Mouse (Mus musculus) G1E (cell line): ENCODE results near the gene Srarp. TPM values are rescaled to one million over a fixed set of nuclear protein-coding genes. Genes with fewer than 3 reads are reported as not detected.
A peak's percentile ranks its signal among the peaks of the same experiment; 100 is the strongest.

Experiments used
- ATAC-seq: 2 replicates; pipeline ENCODE4 v1.8.0; 2016; ENCODE audit warnings: mild to moderate bottlenecking; ENCODE audit not compliant: insufficient number of reproducible peaks, poor library complexity, low FRiP score, severe bottlenecking; ENCODE audit errors: extremely low read depth
- DNase-seq: peaks from one replicate; pipeline ENCODE4 v3.0.0; 2012; ENCODE audit warnings: low spot score
- H3K27me3 ChIP-seq: 2 replicates; pipeline ENCODE4 v1.6.1; 2012; ENCODE audit warnings: mild to moderate bottlenecking, low read length, inconsistent platforms; ENCODE audit not compliant: insufficient read depth
- H3K36me3 ChIP-seq: replicated peaks from 2 replicates; pipeline ENCODE3; 2012; ENCODE audit warnings: mild to moderate bottlenecking, inconsistent platforms
- H3K4me1 ChIP-seq: 2 replicates; pipeline ENCODE4 v1.6.1; 2012; ENCODE audit warnings: low read depth, low read length, inconsistent platforms, mixed read lengths; ENCODE audit not compliant: insufficient read depth
- H3K4me3 ChIP-seq: 2 replicates; pipeline ENCODE4 v1.5.1; 2012; ENCODE audit warnings: low read depth, mild to moderate bottlenecking, inconsistent platforms, low read length, moderate library complexity, mixed read lengths
- H3K9me3 ChIP-seq: replicated peaks from 2 replicates; pipeline ENCODE4 v1.6.1; 2012; ENCODE audit warnings: inconsistent platforms
- CTCF ChIP-seq: IDR thresholded peaks from 2 replicates; pipeline ENCODE4 v1.5.1; 2012; ENCODE audit warnings: low read depth, low read length, inconsistent platforms, mixed read lengths
- GATA1 ChIP-seq: IDR thresholded peaks from 2 replicates; pipeline ENCODE4 v1.6.1; 2012; ENCODE audit warnings: borderline replicate concordance, low read length, inconsistent platforms, mixed read lengths
- GATA2 ChIP-seq: IDR thresholded peaks from 2 replicates; pipeline ENCODE4 v1.6.1; 2012; ENCODE audit warnings: low read depth, low read length, inconsistent platforms, borderline replicate concordance
- POLR2AphosphoS5 ChIP-seq: IDR thresholded peaks from 2 replicates; pipeline ENCODE4 v1.6.1; 2012; ENCODE audit warnings: low read depth, low read length, inconsistent platforms; ENCODE audit not compliant: insufficient replicate concordance
- TAL1 ChIP-seq: conservative IDR thresholded peaks from 2 replicates; pipeline ENCODE4 v1.6.1; 2012; ENCODE audit warnings: low read depth, low read length, inconsistent platforms, mixed read lengths
- polyA plus RNA-seq: library from polyadenylated mRNA; stranded (reverse); fragments of >175 nt; gene quantifications from 2 replicates; pipeline ENCODE4 v1.2.3, GENCODE M21; 2012
- total RNA-seq, 2 experiments: library from RNA; stranded (forward) in 1 of 2; stranded (reverse) in 1 of 2; fragments of 200-1000 nt in 1 of 2; fragments of >200 nt in 1 of 2; fragmentation: Nextera tagmentation in 1 of 2; gene quantifications; 2 replicates each; pipeline ENCODE4 v1.2.3; 2014 to 2017

Srarp gene
- total and polyA plus RNA-seq, 3 experiments = not detected

- H3K27me3 ChIP-seq = no peaks in the 10 kb centered on the region
- TF ChIP-seq GATA2 (no peak), CTCF (no peak), GATA1 (no peak), TAL1 (no peak), POLR2AphosphoS5 (no peak)
- H3K4me3 ChIP-seq = no peak overlapping the region; the same call in 1 of the 2 replicates
- DNase-seq (no peak), ATAC-seq (no peak)
- peaks cover 97% of the 10 kb centered on the region for H3K36me3 ChIP-seq
- peaks cover 14% of the 10 kb centered on the region for H3K9me3 ChIP-seq
- peaks cover 4% of the 10 kb centered on the region; the same call in 1 of the 2 replicates for H3K4me1 ChIP-seq
Measured at GRCm38 (mm10) chr4:141466289-141466795, 30.4 kb upstream of the Srarp start.

- peaks cover 4% of the 10 kb centered on the region; the same call in 1 of the 2 replicates for H3K4me1 ChIP-seq
- peaks cover 12% of the 10 kb centered on the region for H3K9me3 ChIP-seq
- peak overlapping the region; percentile 27; the same call in 1 of the 2 replicates for H3K4me3 ChIP-seq
- H3K27me3 ChIP-seq = no peaks in the 10 kb centered on the region
- TF ChIP-seq GATA1 (no peak), TAL1 (no peak), GATA2 (no peak), POLR2AphosphoS5 (no peak), CTCF (no peak)
- ATAC-seq (no peak), DNase-seq (no peak)
- H3K36me3 ChIP-seq = peaks cover 99% of the 10 kb centered on the region
Measured at GRCm38 (mm10) chr4:141465512-141466288, 29.8 kb upstream of the Srarp start.

- no peak for ATAC-seq
- DNase-seq = no peak
- Histone ChIP-seq H3K4me1 (peaks cover 4% of the 10 kb centered on the region; the same call in 1 of the 2 replicates), H3K9me3 (peaks cover 12% of the 10 kb centered on the region), H3K27me3 (no peaks in the 10 kb centered on the region), H3K4me3 (no peak overlapping the region), H3K36me3 (peaks cover 99% of the 10 kb centered on the region)
- TF ChIP-seq POLR2AphosphoS5 = no peak
- no peak for TF ChIP-seq GATA2
- TF ChIP-seq TAL1 = no peak
- TF ChIP-seq GATA1 = no peak
- no peak for TF ChIP-seq CTCF
Measured at GRCm38 (mm10) chr4:141464722-141465121, 28.8 kb upstream of the Srarp start.

- DNase-seq (no peak), ATAC-seq (no peak)
- Histone ChIP-seq H3K4me1 (peaks cover 5% of the 10 kb centered on the region; the same call in 1 of the 2 replicates), H3K9me3 (peaks cover 12% of the 10 kb centered on the region), H3K27me3 (no peaks in the 10 kb centered on the region), H3K36me3 (peaks cover 99% of the 10 kb centered on the region), H3K4me3 (no peak overlapping the region)
- TF ChIP-seq TAL1 (no peak), CTCF (no peak), GATA2 (no peak), GATA1 (no peak), POLR2AphosphoS5 (no peak)
Measured at GRCm38 (mm10) chr4:141463472-141463871, 27.6 kb upstream of the Srarp start.

- no peaks in the 10 kb centered on the region for H3K27me3 ChIP-seq
- TF ChIP-seq GATA1 (no peak), GATA2 (no peak), POLR2AphosphoS5 (no peak), TAL1 (no peak), CTCF (no peak)
- peaks cover 93% of the 10 kb centered on the region for H3K36me3 ChIP-seq
- DNase-seq (no peak), ATAC-seq (no peak)
- peaks cover 11% of the 10 kb centered on the region for H3K4me1 ChIP-seq
- H3K9me3 ChIP-seq = peaks cover 12% of the 10 kb centered on the region
- H3K4me3 ChIP-seq = no peak overlapping the region
Measured at GRCm38 (mm10) chr4:141461576-141461975, 25.7 kb upstream of the Srarp start.

- DNase-seq (no peak), ATAC-seq (no peak)
- Histone ChIP-seq H3K4me1 (peaks cover 11% of the 10 kb centered on the region), H3K9me3 (peaks cover 12% of the 10 kb centered on the region), H3K4me3 (no peak overlapping the region), H3K36me3 (peaks cover 93% of the 10 kb centered on the region), H3K27me3 (no peaks in the 10 kb centered on the region)
- TF ChIP-seq TAL1 (no peak), GATA2 (no peak), POLR2AphosphoS5 (no peak), GATA1 (no peak), CTCF (no peak)
Measured at GRCm38 (mm10) chr4:141461088-141461487, 25.2 kb upstream of the Srarp start.
